19 mouse cellular contexts compared by ENCODE assay signal in the genomic region with DNA sequence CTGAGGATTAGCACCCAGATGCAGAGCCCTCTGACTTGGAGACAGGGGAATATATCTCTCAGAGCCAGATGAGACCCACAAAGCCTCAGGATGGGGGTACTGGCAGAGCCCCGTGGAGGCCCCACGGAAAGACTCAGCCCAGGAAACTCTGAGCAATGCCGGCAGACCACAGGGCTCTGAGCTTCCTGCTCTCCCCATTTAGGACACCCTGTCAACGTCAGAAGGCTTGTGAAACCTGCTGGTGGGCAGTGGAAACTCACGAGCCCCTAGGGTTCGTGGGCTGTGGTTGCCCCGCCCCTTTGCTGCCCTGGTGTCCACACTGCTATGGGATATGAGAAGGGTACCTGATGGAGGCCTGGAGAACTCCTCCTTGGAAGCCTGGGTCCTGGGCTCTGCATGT. TPM values are rescaled to one million over a fixed set of nuclear protein-coding genes. Genes with fewer than 3 reads are reported as not detected.
DNase-seq lines count a peak whose midpoint lies in the region; ATAC-seq lines count a peak whose summit lies in the region.
"Had no signal": no experiment of that assay in that cellular context is flagged by ENCODE, and none has a peak within 500 bp of the region (broad histone marks: within the 10 kb centered on the region; RNA-seq: fewer than 3 reads in every experiment).

No protein-coding gene starts in this region.

- peak; percentile 18 for DNase-seq in liver
- DNase-seq in liver, embryonic 11.5 days (ENCODE audit: low spot score) = no peak
- DNase-seq in NIH3T3 (ENCODE audit: low read depth) = peak; percentile 26
- DNase-seq in induced T-regulatory cell, adult 2 months (ENCODE audit: low read depth) = peak; percentile 90
- no peak for DNase-seq in right cerebral cortex, postnatal 14 days
- no peak for DNase-seq in frontal cortex, adult 2 months (ENCODE audit: extremely low spot score in 1 of 2, low spot score in 1 of 2)
- DNase-seq: cerebellum, adult 9-11 months; right cerebral cortex, adult 18-20 months had no signal

- H3K9me3 ChIP-seq in liver, embryonic 11.5 days (ENCODE audit: control insufficient read depth, low read length) = no peaks in the 10 kb centered on the region
- H3K9me3 ChIP-seq: limb, embryonic 15.5 days; neural tube, embryonic 15.5 days had no signal

- ATAC-seq in liver, embryonic 11.5 days (replicated peaks; ENCODE audit: low FRiP score) = no peak
- ATAC-seq in monocyte, adult 5-6 weeks (replicated peaks; ENCODE audit: insufficient number of reproducible peaks, low FRiP score, low TSS enrichment, poor library complexity, severe bottlenecking) = peak; percentile 30; the same call in 1 of the 2 replicates
- ATAC-seq in megakaryocyte-erythroid progenitor cell, adult 5-6 weeks (replicated peaks; ENCODE audit: low FRiP score, low TSS enrichment, poor library complexity, severe bottlenecking) = no peak
- ATAC-seq: intestine, embryonic 16.5 days had no signal

- H3K27ac ChIP-seq in liver, embryonic 11.5 days (ENCODE audit: low read depth, low read length) = no peak overlapping the region
- H3K27ac ChIP-seq: limb, embryonic 15.5 days; neural tube, embryonic 15.5 days had no signal

- no peaks in the 10 kb centered on the region; the same call in 1 of the 2 replicates for H3K27me3 ChIP-seq in liver, embryonic 11.5 days (replicated peaks; ENCODE audit: control insufficient read depth, insufficient read depth, low read length)
- H3K27me3 ChIP-seq: limb, embryonic 15.5 days; neural tube, embryonic 15.5 days had no signal

- H3K4me1 ChIP-seq in liver, embryonic 11.5 days (replicated peaks; ENCODE audit: control insufficient read depth, insufficient read depth, low read length) = peaks cover 16% of the 10 kb centered on the region; the same call in 1 of the 2 replicates

- 31% methylated on average over 7 of the region's 7 CpGs for WGBS in liver, embryonic 11.5 days

- H3K4me2 ChIP-seq in liver, embryonic 11.5 days = no peak overlapping the region
- H3K4me2 ChIP-seq: limb, embryonic 15.5 days; neural tube, embryonic 15.5 days had no signal

- H3K36me3 ChIP-seq in liver, embryonic 11.5 days (ENCODE audit: control insufficient read depth, insufficient read depth, low read length) = no peaks in the 10 kb centered on the region
- H3K36me3 ChIP-seq: limb, embryonic 15.5 days; neural tube, embryonic 15.5 days had no signal

- H3K9ac ChIP-seq in liver, embryonic 11.5 days (ENCODE audit: low read depth, low read length) = no peak overlapping the region
- H3K9ac ChIP-seq: limb, embryonic 15.5 days; neural tube, embryonic 15.5 days had no signal

- no peak overlapping the region for H3K4me3 ChIP-seq in liver, embryonic 11.5 days (ENCODE audit: low read depth, low read length)
- H3K4me3 ChIP-seq: limb, embryonic 15.5 days; neural tube, embryonic 15.5 days had no signal

RNA-seq across cellular contexts. Expression of a gene that starts 24.2 kb away (rescaled TPM):
- not detected in 2 replicates for polyA plus RNA-seq in liver, embryonic 11.5 days (2014; fragmentation: Nextera tagmentation; extraction: Ambion mirVana)
- total RNA-seq in monocyte, adult 5-6 weeks (2017) = not detected in 3 replicates
- not detected in 2 replicates for polyA plus RNA-seq in frontal cortex, adult 2 months (2012; rRNA removed)
- total RNA-seq in megakaryocyte-erythroid progenitor cell, adult 5-6 weeks (2014; fragmentation: Nextera tagmentation) = not detected in 2 replicates
- not detected in 2 replicates for total RNA-seq in megakaryocyte-erythroid progenitor cell, adult 5-6 weeks (2017)
- total RNA-seq: heart, adult 8-10 months; heart, postnatal 25 days; left cerebral cortex, adult 18-20 months; midbrain, postnatal 0 days had no signal
- polyA plus RNA-seq: brain, embryonic 14.5 days; embryonic facial prominence, embryonic 11.5 days; limb, embryonic 15.5 days; midbrain, postnatal 0 days; neural tube, embryonic 15.5 days had no signal

RNA-seq across cellular contexts. Expression of a gene that starts 42.8 kb away (rescaled TPM):
- polyA plus RNA-seq in liver, embryonic 11.5 days (2014; fragmentation: Nextera tagmentation; extraction: Ambion mirVana) = 154 and 167 TPM in 2 replicates
- total RNA-seq in monocyte, adult 5-6 weeks (2017) = 5.0 to 6.9 TPM in 2 of 3 replicates, not detected in the other
- polyA plus RNA-seq in frontal cortex, adult 2 months (2012; rRNA removed) = 366 and 387 TPM in 2 replicates
- 233 and 255 TPM in 2 replicates for total RNA-seq in megakaryocyte-erythroid progenitor cell, adult 5-6 weeks (2014; fragmentation: Nextera tagmentation)
- total RNA-seq in megakaryocyte-erythroid progenitor cell, adult 5-6 weeks (2017) = 231 and 241 TPM in 2 replicates

Comparison
In these comparisons a context has a peak if more than half of its experiments do, and no peak if none do; other contexts are left out.
1. DNase-seq: peak in liver (single experiment), NIH3T3 (single experiment) and induced T-regulatory cell, adult 2 months (single experiment); none in liver, embryonic 11.5 days (single experiment), right cerebral cortex, postnatal 14 days (single experiment) and frontal cortex, adult 2 months (0 of 2).
2. RNA of a gene that starts 42.8 kb away (total RNA-seq): 231 to 255 TPM in megakaryocyte-erythroid progenitor cell, adult 5-6 weeks; 5.0 to 6.9 TPM in monocyte, adult 5-6 weeks; every median in the first group is over 10 times any median in the second.